19 mouse cellular contexts compared by ENCODE assay signal in genomic region chr16:52265066-52265465, GRCm38 (mm10).
"Had no signal": no experiment of that assay in that cellular context is flagged by ENCODE, and none has a peak within 500 bp of the region (broad histone marks: within the 10 kb centered on the region; RNA-seq: fewer than 3 reads in every experiment).

No protein-coding gene starts in this region.

- H3K9ac ChIP-seq: limb, embryonic 12.5 days; limb, embryonic 15.5 days; liver, embryonic 14.5 days; liver, postnatal 0 days; lung, embryonic 14.5 days; stomach, embryonic 15.5 days had no signal

- H3K36me3 ChIP-seq: limb, embryonic 12.5 days had no signal

- H3K9me3 ChIP-seq: limb, embryonic 12.5 days; limb, embryonic 15.5 days; stomach, embryonic 15.5 days had no signal

- H3K4me2 ChIP-seq: limb, embryonic 12.5 days; limb, embryonic 15.5 days; liver, embryonic 11.5 days; lung, embryonic 14.5 days; midbrain, embryonic 11.5 days; stomach, embryonic 15.5 days had no signal

- H3K4me1 ChIP-seq: limb, embryonic 12.5 days; limb, embryonic 15.5 days; stomach, embryonic 15.5 days had no signal

- H3K27ac ChIP-seq: kidney, postnatal 0 days; layer of hippocampus, adult 2 months; limb, embryonic 12.5 days; limb, embryonic 15.5 days; liver, embryonic 14.5 days; stomach, embryonic 15.5 days had no signal

- DNase-seq: kidney, adult 18-20 months; kidney, adult 9 months; kidney, postnatal 25 days; left cerebral cortex, postnatal 4 days; liver, postnatal 0 days; lung, embryonic 14.5 days; lung, postnatal 10 days; lung, postnatal 4 days; midbrain, embryonic 14.5 days; right cerebral cortex, postnatal 4 days; thymus, postnatal 25 days had no signal

- H3K27me3 ChIP-seq: limb, embryonic 12.5 days; limb, embryonic 15.5 days; stomach, embryonic 15.5 days had no signal

- H3K4me3 ChIP-seq: layer of hippocampus, adult 2 months; limb, embryonic 12.5 days; limb, embryonic 15.5 days; stomach, embryonic 15.5 days had no signal

- ATAC-seq: liver, postnatal 0 days had no signal
